8 mouse cellular contexts compared by ENCODE assay signal in genomic region chr10:81350351-81351063, GRCm38 (mm10). TPM values are rescaled to one million over a fixed set of nuclear protein-coding genes. Genes with fewer than 3 reads are reported as not detected.
DNase-seq lines count a peak whose midpoint lies in the region; ATAC-seq and TF ChIP-seq lines count a peak whose summit lies in the region.

Gene Hmg20b (minus strand): TSS chr10:81350480.

- H3K27ac ChIP-seq in cortical plate, adult 2 months (ENCODE audit: insufficient read depth, low read length), result peak within 1 kb of the TSS; percentile 82; the same call in 1 of the 2 replicates

- peaks cover 35% of the 10 kb centered on the region for H3K36me3 ChIP-seq in megakaryocyte, embryonic 14.5 days (replicated peaks; ENCODE audit: low read length)

- H3K27me3 ChIP-seq in megakaryocyte, embryonic 14.5 days (replicated peaks), result no peaks in the 10 kb centered on the region

- peak; percentile 79 for TF ChIP-seq CTCF in cortical plate, adult 2 months (IDR thresholded peaks at IDR 0.05; ENCODE audit: extremely low read depth, insufficient read depth, low read length)

- peak; percentile 99 for DNase-seq in gastrocnemius, adult 8-10 months (ENCODE audit: low spot score in 2 of 2)
- peak; percentile 89 for DNase-seq in hindlimb bud, embryonic 11.5 days (ENCODE audit: extremely low spot score, low read depth, low spot score)
- DNase-seq in left cerebral cortex, adult 8-10 months (ENCODE audit: low spot score in 2 of 2), result peak; percentile 98 to 99
- DNase-seq in right cerebral cortex, postnatal 10 days (ENCODE audit: low spot score in 2 of 2), result peak; percentile 100
- DNase-seq in urinary bladder, postnatal 25 days (ENCODE audit: low spot score), result peak; percentile 96

- H3K4me1 ChIP-seq in cortical plate, adult 2 months (ENCODE audit: control insufficient read depth, insufficient read depth, low read length), result no peaks in the 10 kb centered on the region
- H3K4me1 ChIP-seq in megakaryocyte, embryonic 14.5 days, result peaks cover 73% of the 10 kb centered on the region

- H3K4me3 ChIP-seq in cortical plate, adult 2 months (ENCODE audit: insufficient read depth, low read length), result peak within 1 kb of the TSS; percentile 48
- peak within 1 kb of the TSS; percentile 99 for H3K4me3 ChIP-seq in megakaryocyte, embryonic 14.5 days (replicated peaks)

- ATAC-seq in activated CD4-positive, CD25-positive, alpha-beta regulatory T cell, adult 4 months, result peak; percentile 97

- peak; percentile 30; the same call in 1 of the 2 replicates for TF ChIP-seq POLR2A in cortical plate, adult 2 months (IDR thresholded peaks at IDR 0.05; ENCODE audit: extremely low read depth, insufficient read depth, low read length)

- H3K9me3 ChIP-seq in megakaryocyte, embryonic 14.5 days, result no peaks in the 10 kb centered on the region

RNA-seq across cellular contexts. Expression of gene Hmg20b, which starts in this region (rescaled TPM):
- 10 to 100 TPM; 18.7 to 20.6 TPM for polyA plus RNA-seq in activated CD4-positive, CD25-positive, alpha-beta regulatory T cell, adult 4 months (2017; shearing (Covaris generic))
- 34.4 and 36.3 TPM in 2 replicates for polyA plus RNA-seq in cortical plate, adult 2 months (2012; rRNA removed)
- 10 to 100 TPM; 16.9 to 22.8 (median 21.1) TPM for total RNA-seq in gastrocnemius, adult 8-10 months (2022)
- total RNA-seq in left cerebral cortex, adult 8-10 months (2022), result 10 to 100 TPM; 20.2 to 31.9 (median 27.2) TPM
- 302 and 601 TPM in 2 replicates for polyA plus RNA-seq in megakaryocyte, embryonic 14.5 days (2012; ENCODE audit: insufficient read depth, low replicate concordance)

Comparison
In these comparisons a context has a peak if more than half of its experiments do, and no peak if none do; other contexts are left out.
1. Peak in every context shown above with its lines: DNase-seq, ATAC-seq, H3K4me3 ChIP-seq and H3K27ac ChIP-seq.